Mouse (Mus musculus) MEL (cell line): Measurements from ENCODE around the gene Fahd1.

ENCODE experiments used
- EP300 ChIP-seq, 2 experiments: IDR thresholded peaks; 2 replicates each; pipeline ENCODE4 v1.6.1; 2011; ENCODE audit warnings: improper control_type of control experiment in 2 of 2, low read length in 2 of 2, low read depth in 1 of 2, mild to moderate bottlenecking in 1 of 2
- MAFK ChIP-seq: IDR thresholded peaks from 2 replicates; pipeline ENCODE4 v1.6.1; 2011; ENCODE audit warnings: low read depth, mild to moderate bottlenecking, low read length, improper control_type of control experiment, borderline replicate concordance
- POLR2A ChIP-seq, 2 experiments: IDR thresholded peaks; 2 replicates each; pipeline ENCODE4 v1.6.1; 2011 to 2012; ENCODE audit warnings: low read length in 2 of 2, mild to moderate bottlenecking in 2 of 2, control low read depth in 1 of 2, improper control_type of control experiment in 1 of 2, low read depth in 1 of 2, moderate library complexity in 1 of 2; ENCODE audit not compliant: control insufficient read depth in 1 of 2, insufficient read depth in 1 of 2, poor library complexity in 1 of 2

GRCm38 (mm10) chr17:24865776-24866175 lies 15.6 kb upstream of the Fahd1 start, which contains the start of gene Igfals:
- TF ChIP-seq MAFK: no peak
- no peak for TF ChIP-seq POLR2A (IDR thresholded peaks at IDR 0.05; ENCODE audit: control insufficient read depth in 1 of 2, insufficient read depth in 1 of 2, low read depth in 1 of 2, low read length in 2 of 2, poor library complexity in 1 of 2)
- no peak for TF ChIP-seq EP300 (IDR thresholded peaks at IDR 0.05; ENCODE audit: low read depth in 1 of 2, low read length in 2 of 2)
